Mouse (Mus musculus) thymus, adult 2 months (tissue): Measurements from ENCODE around the gene Ogg1.

Experiments
- CTCF ChIP-seq: fragments of 200-500 bp; IDR thresholded peaks from 2 replicates; pipeline ENCODE4 v1.5.1; 2012; ENCODE audit warnings: mild to moderate bottlenecking, control low read depth, low read length, moderate library complexity, borderline replicate concordance; ENCODE audit not compliant: control insufficient read depth, poor library complexity, insufficient read depth; ENCODE audit errors: extremely low read depth
- POLR2A ChIP-seq: fragments of 200-500 bp; IDR thresholded peaks from 2 replicates; pipeline ENCODE4 v1.6.1; 2012; ENCODE audit warnings: mild to moderate bottlenecking, low read length, control low read depth, moderate library complexity; ENCODE audit not compliant: control insufficient read depth, poor library complexity, insufficient read depth; ENCODE audit errors: extremely low read depth

- TF ChIP-seq CTCF (no peak), POLR2A (no peak)
Observed at GRCm38 (mm10) chr6:113370194-113370929, 43.6 kb downstream of the Ogg1 start.
